Mouse (Mus musculus) ES-E14 (cell line): ENCODE data around the gene Nrip3.

Experiments
- HCFC1 ChIP-seq: IDR thresholded peaks from 2 replicates; pipeline ENCODE4 v1.6.1; 2012; ENCODE audit warnings: low read length, inconsistent platforms, borderline replicate concordance; ENCODE audit not compliant: insufficient read depth
- MAFK ChIP-seq: IDR thresholded peaks from 2 replicates; pipeline ENCODE4 v1.6.1; 2014; ENCODE audit warnings: mild to moderate bottlenecking, low read depth, low read length, inconsistent platforms; ENCODE audit not compliant: insufficient read depth

DNA sequence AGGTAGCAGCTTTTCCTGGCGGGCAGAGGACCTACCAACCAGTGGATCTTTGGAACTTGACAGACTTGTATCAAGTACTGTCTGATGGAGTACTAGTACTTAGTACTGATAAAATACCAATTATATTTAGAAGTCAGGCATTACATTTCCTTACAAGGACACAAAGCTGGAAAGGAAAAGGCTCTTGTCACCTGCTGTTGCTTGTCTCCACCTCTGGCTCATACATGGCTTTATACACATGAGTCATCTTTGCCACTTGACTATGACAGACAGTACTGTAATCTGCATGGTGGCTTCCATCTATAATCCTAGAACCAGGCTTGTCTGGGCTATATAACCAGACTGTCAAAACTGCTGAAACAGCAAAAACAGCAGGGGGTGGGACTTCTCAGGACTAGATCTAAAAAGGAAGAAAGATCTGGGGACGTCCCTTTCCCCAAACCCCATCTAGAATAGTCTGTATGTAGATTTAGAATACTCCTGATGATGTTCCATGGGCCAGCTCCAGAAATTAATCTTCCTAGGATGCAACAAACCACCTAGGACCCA lies 68.3 kb downstream of the Nrip3 start:
- no peak for TF ChIP-seq HCFC1
- TF ChIP-seq MAFK: peak; percentile 90
